Mouse (Mus musculus) midbrain, embryonic 10.5 days (tissue): ENCODE data around the gene Tent5c. TPM values are rescaled to one million over a fixed set of nuclear protein-coding genes. Genes with fewer than 3 reads are reported as not detected.

Experiments used
- DNase-seq: peaks from one replicate; pipeline ENCODE4 v3.0.0-alpha.2; 2017; ENCODE audit warnings: low spot score
- H3K27ac ChIP-seq: fragments of 300-500 bp; sonication (generic); replicated peaks from 2 replicates; pipeline ENCODE4 v1.5.1; 2016; ENCODE audit warnings: mild to moderate bottlenecking
- H3K27me3 ChIP-seq: fragments of 300-500 bp; sonication (generic); 2 replicates; pipeline ENCODE4 v1.6.1; 2016; ENCODE audit warnings: low read depth, mild to moderate bottlenecking; ENCODE audit not compliant: poor library complexity, severe bottlenecking
- H3K36me3 ChIP-seq: fragments of 300-500 bp; sonication (generic); 2 replicates; pipeline ENCODE4 v1.6.1; 2016; ENCODE audit warnings: mild to moderate bottlenecking, moderate library complexity
- H3K4me1 ChIP-seq: fragments of 300-500 bp; sonication (generic); 2 replicates; pipeline ENCODE4 v1.6.1; 2016
- H3K4me3 ChIP-seq: fragments of 300-500 bp; sonication (generic); 2 replicates; pipeline ENCODE4 v1.5.1; 2016; ENCODE audit warnings: mild to moderate bottlenecking, moderate library complexity
- H3K9me3 ChIP-seq: fragments of 300-500 bp; sonication (generic); replicated peaks from 2 replicates; pipeline ENCODE4 v1.6.1; 2016; ENCODE audit warnings: mild to moderate bottlenecking
- WGBS: fragments of 180-500 bp; shearing (Covaris S2); methylation state at CpG from one replicate; pipeline ENCODE4 v1.1.7; 2016; 5-methylcytosine and 5-hydroxymethylcytosine counted together
- polyA plus RNA-seq: library from polyadenylated mRNA; unstranded; fragments of >200 nt; fragmentation: Nextera tagmentation; extraction: Ambion mirVana; gene quantifications from 2 replicates; pipeline ENCODE4 v1.2.1, GENCODE M21; 2016

Tent5c gene
- polyA plus RNA-seq, 1 experiment from 2014 or later: 1.6 TPM

DNA sequence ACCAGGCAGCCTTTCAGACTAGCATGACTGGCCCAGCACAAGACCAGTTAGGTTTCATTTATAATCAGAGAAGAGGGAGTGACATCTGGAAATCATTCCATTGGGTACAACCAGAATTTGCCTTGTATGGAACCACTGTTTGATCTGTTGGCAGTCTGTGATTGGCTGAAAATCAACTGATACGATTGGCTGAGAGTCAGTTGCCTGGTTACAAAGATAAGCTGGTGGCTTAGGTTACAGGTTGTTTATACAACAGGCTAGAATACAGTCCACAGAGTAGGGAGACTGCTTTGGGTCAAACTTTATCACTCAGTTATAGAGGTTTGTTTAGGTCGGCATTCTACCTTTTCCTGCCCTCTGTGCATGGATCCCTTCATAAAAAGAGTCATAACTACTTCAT lies 17.6 kb upstream of the Tent5c start:
- Histone ChIP-seq H3K27me3 (no peaks in the 10 kb centered on the region), H3K4me1 (no peaks in the 10 kb centered on the region), H3K9me3 (no peaks in the 10 kb centered on the region), H3K27ac (no peak overlapping the region), H3K36me3 (no peaks in the 10 kb centered on the region), H3K4me3 (no peak overlapping the region)
- no peak for DNase-seq
- WGBS: 92% methylated on average over 2 of the region's 2 CpGs

DNA sequence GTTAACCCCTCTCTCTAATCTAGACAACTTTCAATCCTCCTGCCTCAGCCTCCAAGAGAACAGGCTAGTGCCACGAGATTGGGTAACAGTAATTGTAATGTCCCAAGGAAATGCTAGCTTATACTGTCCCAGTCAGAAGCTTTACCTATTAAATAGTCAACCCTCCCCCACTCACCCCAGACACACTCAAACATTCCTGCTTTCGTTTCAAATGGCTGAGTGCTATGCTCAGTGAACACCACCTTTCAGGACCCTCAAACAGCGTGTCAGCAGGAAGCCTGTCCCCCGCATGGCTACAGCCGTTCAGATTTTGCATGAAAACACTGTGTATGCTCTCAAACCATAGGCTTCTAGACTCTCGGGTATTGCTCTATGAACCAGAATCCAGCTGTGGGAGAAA lies 14.8 kb upstream of the Tent5c start:
- WGBS: 88% methylated on average over 6 of the region's 6 CpGs

DNA sequence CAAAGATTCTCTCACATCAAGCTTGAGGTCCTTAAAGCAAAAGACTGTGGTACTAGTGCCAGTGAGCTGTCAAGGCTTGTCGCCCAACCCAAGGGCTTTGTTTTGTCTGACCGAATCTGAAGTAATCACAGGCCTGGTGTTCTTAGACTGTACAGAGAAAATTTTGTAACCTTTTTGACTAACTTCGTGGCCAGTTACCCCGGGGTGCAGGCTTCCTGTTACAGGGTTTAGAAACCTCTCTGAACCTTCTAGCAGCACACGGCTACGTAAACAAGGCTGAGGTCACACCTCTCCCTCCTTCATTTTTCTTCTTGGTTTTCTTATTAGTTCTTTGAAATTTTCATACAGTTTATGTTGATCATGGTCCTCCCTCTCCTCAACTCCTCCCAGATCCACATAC lies 13.4 kb upstream of the Tent5c start:
- no peak overlapping the region for H3K4me3 ChIP-seq
- DNase-seq: no peak
- no peaks in the 10 kb centered on the region for H3K36me3 ChIP-seq
- H3K4me1 ChIP-seq: no peaks in the 10 kb centered on the region
- no peak overlapping the region for H3K27ac ChIP-seq
- H3K27me3 ChIP-seq: no peaks in the 10 kb centered on the region
- 93% methylated on average over 6 of the region's 6 CpGs for WGBS
- 0 out of 2 replicates have a peak, but pooled peaks cover 3% of the 10 kb centered on the region for H3K9me3 ChIP-seq

More for the DNA sequence above, 14.8 kb upstream of the Tent5c start:
- H3K27ac ChIP-seq: no peak overlapping the region
- no peaks in the 10 kb centered on the region for H3K27me3 ChIP-seq
- no peaks in the 10 kb centered on the region for H3K4me1 ChIP-seq
- H3K4me3 ChIP-seq: no peak overlapping the region
- H3K36me3 ChIP-seq: no peaks in the 10 kb centered on the region
- no peak for DNase-seq
- H3K9me3 ChIP-seq: 0 out of 2 replicates have a peak, but pooled peaks cover 3% of the 10 kb centered on the region

GRCm38 (mm10) chr3:100501899-100502298 lies 12.8 kb upstream of the Tent5c start:
- Histone ChIP-seq H3K9me3 (0 out of 2 replicates have a peak, but pooled peaks cover 3% of the 10 kb centered on the region), H3K27ac (no peak overlapping the region), H3K4me1 (no peaks in the 10 kb centered on the region), H3K36me3 (no peaks in the 10 kb centered on the region), H3K27me3 (no peaks in the 10 kb centered on the region), H3K4me3 (no peak overlapping the region)
- no peak for DNase-seq

GRCm38 (mm10) chr3:100496081-100496480 lies 7.0 kb upstream of the Tent5c start:
- no peak for DNase-seq
- 73% methylated on average over 3 of the region's 3 CpGs for WGBS
- no peak overlapping the region for H3K4me3 ChIP-seq
- peaks cover 3% of the 10 kb centered on the region; the same call in 1 of the 2 replicates for H3K27me3 ChIP-seq
- H3K27ac ChIP-seq: no peak overlapping the region
- 0 out of 2 replicates have a peak, but pooled peaks cover 3% of the 10 kb centered on the region for H3K9me3 ChIP-seq
- no peaks in the 10 kb centered on the region for H3K4me1 ChIP-seq
- no peaks in the 10 kb centered on the region for H3K36me3 ChIP-seq

DNA sequence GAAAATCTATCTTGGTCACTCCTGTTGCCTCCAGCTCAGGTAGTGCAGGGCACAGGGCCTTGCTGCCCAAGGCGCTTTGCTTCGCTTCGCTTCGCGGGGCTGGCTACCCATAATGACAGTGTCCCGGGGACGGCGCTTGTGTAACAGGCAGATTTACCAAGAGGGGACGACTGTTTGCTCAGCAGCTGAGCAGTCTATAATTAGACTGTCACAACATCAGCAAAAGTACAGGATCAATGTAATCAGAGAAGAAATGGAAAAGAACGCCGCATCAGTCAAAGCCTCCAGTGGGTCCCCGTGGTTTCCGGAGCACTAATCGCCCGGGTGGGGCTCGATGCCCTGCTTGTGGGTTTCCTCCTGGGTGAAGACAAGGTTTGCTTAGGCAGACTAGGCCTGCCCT lies 6.3 kb upstream of the Tent5c start:
- H3K4me3 ChIP-seq: no peak overlapping the region
- peaks cover 9% of the 10 kb centered on the region for H3K27me3 ChIP-seq
- DNase-seq: no peak
- H3K27ac ChIP-seq: no peak overlapping the region
- H3K9me3 ChIP-seq: 0 out of 2 replicates have a peak, but pooled peaks cover 3% of the 10 kb centered on the region
- no peaks in the 10 kb centered on the region for H3K36me3 ChIP-seq
- WGBS: 94% methylated on average over 16 of the region's 16 CpGs
- H3K4me1 ChIP-seq: 0 out of 2 replicates have a peak, but pooled peaks cover under 1% of the 10 kb centered on the region

DNA sequence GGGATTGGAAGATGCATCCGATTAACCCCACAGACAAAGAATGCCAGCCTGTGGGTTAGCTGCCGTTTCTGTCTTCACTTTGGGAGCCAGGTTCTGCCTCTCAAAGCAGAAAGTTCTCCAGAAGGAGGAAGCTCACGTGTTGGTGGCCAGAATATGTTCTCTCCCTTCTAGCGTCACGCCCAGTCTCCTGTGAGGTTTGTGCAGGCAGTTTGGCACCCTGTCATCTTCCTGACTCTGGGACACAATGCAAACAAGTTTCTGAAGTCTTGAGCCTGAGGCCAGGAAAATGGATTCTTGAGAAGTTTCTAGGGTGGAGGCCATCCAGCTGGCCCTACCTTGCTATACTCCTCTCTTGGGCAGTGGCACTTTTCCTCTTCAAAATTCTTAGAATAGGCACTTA lies 5.8 kb upstream of the Tent5c start:
- H3K9me3 ChIP-seq: no peaks in the 10 kb centered on the region
- H3K27me3 ChIP-seq: peaks cover 14% of the 10 kb centered on the region
- H3K4me3 ChIP-seq: no peak overlapping the region
- no peak overlapping the region for H3K27ac ChIP-seq
- WGBS: 87% methylated on average over 5 of the region's 5 CpGs
- peaks cover 6% of the 10 kb centered on the region for H3K4me1 ChIP-seq
- no peak for DNase-seq
- H3K36me3 ChIP-seq: no peaks in the 10 kb centered on the region

- Histone ChIP-seq H3K36me3 (no peaks in the 10 kb centered on the region), H3K27ac (peak overlapping the region; percentile 84), H3K4me3 (peak overlapping the region; percentile 81), H3K27me3 (peaks cover 55% of the 10 kb centered on the region), H3K4me1 (peaks cover 33% of the 10 kb centered on the region), H3K9me3 (no peaks in the 10 kb centered on the region)
- 18% methylated on average over 4 of the region's 4 CpGs for WGBS
- DNase-seq: no peak
These were observed 831 bp upstream of the Tent5c start for GRCm38 (mm10) chr3:100490010-100490300.

GRCm38 (mm10) chr3:100488251-100489132 lies 632 bp downstream of the Tent5c start:
- peaks cover 60% of the 10 kb centered on the region for H3K27me3 ChIP-seq
- H3K36me3 ChIP-seq: no peaks in the 10 kb centered on the region
- DNase-seq: peak; percentile 61
- no peaks in the 10 kb centered on the region for H3K9me3 ChIP-seq
- peak overlapping the region; percentile 84 for H3K27ac ChIP-seq
- H3K4me3 ChIP-seq: peak overlapping the region; percentile 81
- WGBS: under 1% methylated on average over 66 of the region's 66 CpGs
- H3K4me1 ChIP-seq: peaks cover 37% of the 10 kb centered on the region

DNA sequence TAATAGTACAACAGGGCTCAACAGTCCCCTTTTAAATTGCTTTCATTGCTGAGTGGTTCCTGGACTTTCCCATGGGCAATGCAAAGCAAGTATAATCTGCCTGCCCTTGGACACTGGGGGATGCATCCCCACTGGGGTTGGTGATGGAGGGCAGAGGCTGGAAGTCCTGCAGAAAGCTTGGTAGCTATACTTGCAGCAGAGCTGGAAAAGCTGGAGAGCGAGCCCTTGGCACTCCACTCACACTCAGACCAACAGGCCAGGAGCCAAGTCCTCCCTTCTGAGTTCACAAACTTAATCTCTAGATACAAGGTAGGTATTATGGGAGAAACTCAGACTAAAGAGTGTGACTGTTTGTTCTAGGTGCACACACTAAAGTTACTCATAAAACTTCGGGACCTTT lies 2.1 kb downstream of the Tent5c start:
- Histone ChIP-seq H3K27me3 (peaks cover 60% of the 10 kb centered on the region), H3K36me3 (no peaks in the 10 kb centered on the region), H3K27ac (no peak overlapping the region), H3K9me3 (no peaks in the 10 kb centered on the region), H3K4me3 (no peak overlapping the region), H3K4me1 (peaks cover 37% of the 10 kb centered on the region)
- 71% methylated on average over 2 of the region's 2 CpGs for WGBS
- no peak for DNase-seq

- no peak overlapping the region for H3K27ac ChIP-seq
- no peak for DNase-seq
- 44% methylated on average over 11 of the region's 11 CpGs for WGBS
- H3K4me3 ChIP-seq: no peak overlapping the region
- H3K36me3 ChIP-seq: no peaks in the 10 kb centered on the region
- peaks cover 37% of the 10 kb centered on the region for H3K4me1 ChIP-seq
- no peaks in the 10 kb centered on the region for H3K9me3 ChIP-seq
- peaks cover 52% of the 10 kb centered on the region for H3K27me3 ChIP-seq
These were observed 3.6 kb downstream of the Tent5c start for GRCm38 (mm10) chr3:100485390-100486132.

DNA sequence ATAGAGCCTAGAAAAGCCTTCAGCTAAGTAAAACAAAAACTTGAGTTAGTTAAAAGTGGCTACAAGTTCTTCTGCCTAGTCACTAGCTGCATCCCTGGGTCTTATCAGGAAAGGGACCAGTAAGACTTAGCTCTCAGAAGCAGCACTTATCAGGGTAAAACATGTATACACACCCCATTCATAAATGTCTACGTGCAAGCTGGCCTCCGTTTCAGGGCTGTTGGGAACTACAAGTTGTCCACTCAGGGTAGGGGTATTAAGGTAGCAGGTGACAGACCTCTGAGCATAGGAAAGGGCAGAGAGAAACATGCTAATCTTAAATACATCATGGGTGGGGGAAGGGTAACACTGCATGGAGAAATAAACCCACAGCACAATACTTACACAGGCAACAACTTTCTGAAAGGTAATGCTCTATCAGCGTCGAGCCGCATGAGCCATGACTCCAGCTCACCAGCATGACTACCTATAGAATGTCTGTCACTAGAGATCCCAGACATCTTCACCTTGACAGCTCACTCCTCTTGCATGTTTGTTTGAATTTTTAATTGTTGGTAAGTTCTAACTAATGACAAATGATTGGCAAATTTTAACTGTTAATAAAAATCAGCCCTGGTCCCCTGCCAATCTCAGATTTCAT lies 6.0 kb downstream of the Tent5c start:
- no peak for DNase-seq
- peaks cover 18% of the 10 kb centered on the region for H3K4me1 ChIP-seq
- no peaks in the 10 kb centered on the region for H3K36me3 ChIP-seq
- H3K27me3 ChIP-seq: peaks cover 35% of the 10 kb centered on the region
- H3K9me3 ChIP-seq: no peaks in the 10 kb centered on the region
- WGBS: 95% methylated on average over 5 of the region's 5 CpGs
- no peak overlapping the region for H3K27ac ChIP-seq
- H3K4me3 ChIP-seq: no peak overlapping the region
